Mouse (Mus musculus) megakaryocyte, embryonic 14.5 days (primary cell): ENCODE measurements around the gene Rad54l.

Source experiments
- FLI1 ChIP-seq: IDR thresholded peaks from 2 replicates; pipeline ENCODE4 v1.6.1; 2012; ENCODE audit warnings: low read length, inconsistent platforms, mixed read lengths
- GATA1 ChIP-seq: IDR thresholded peaks from 3 replicates; pipeline ENCODE4 v1.6.1; 2012; ENCODE audit warnings: mixed read lengths, low read length, inconsistent platforms, borderline replicate concordance

DNA sequence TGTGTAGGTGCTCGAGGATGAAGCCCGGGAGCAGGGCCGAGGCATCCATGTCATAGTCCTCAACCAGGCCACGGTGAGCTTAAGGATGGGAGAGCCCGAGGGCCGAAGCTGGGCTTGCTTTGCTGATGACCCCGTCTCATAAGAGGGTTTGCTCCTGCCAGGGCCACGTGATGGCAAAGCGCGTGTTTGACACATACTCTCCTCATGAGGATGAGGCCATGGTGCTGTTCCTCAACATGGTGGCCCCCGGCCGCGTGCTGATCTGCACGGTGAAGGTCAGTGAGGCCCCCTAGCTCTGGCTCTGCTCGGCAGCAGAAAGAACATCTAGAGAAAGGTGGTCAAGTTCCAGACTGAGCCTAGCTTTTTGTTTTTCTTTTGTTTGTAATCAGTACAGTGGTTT lies 29.2 kb upstream of the Rad54l start:
- TF ChIP-seq GATA1, result no peak
- no peak for TF ChIP-seq FLI1
